Mouse (Mus musculus): ENCODE results near the gene Aplf. TPM values are rescaled to one million over a fixed set of nuclear protein-coding genes. Genes with fewer than 3 reads are reported as not detected.

Gene Aplf
- polyA plus RNA-seq, 1 experiment from 2014 or later, result 7.1 TPM

GRCm38 (mm10) chr6:87680418-87680817 lies 8.4 kb upstream of the Aplf start:
- TF ChIP-seq CTCF (IDR thresholded peaks at IDR 0.05; ENCODE audit: low read depth) (no peak), EP300 (IDR thresholded peaks at IDR 0.05; ENCODE audit: low read depth) (no peak)
- Histone ChIP-seq H3K27me3 (ENCODE audit: insufficient read depth, low read length) (no peaks in the 10 kb centered on the region), H3K36me3 (replicated peaks; ENCODE audit: insufficient read depth, low read length) (no peaks in the 10 kb centered on the region), H3K4me3 (ENCODE audit: low read depth, low read length) (no peak overlapping the region), H3K4me2 (ENCODE audit: low read depth, low read length) (no peak overlapping the region), H3K9ac (replicated peaks) (no peak overlapping the region), H3K9me3 (ENCODE audit: low read length) (no peaks in the 10 kb centered on the region), H3K4me1 (ENCODE audit: insufficient read depth) (no peaks in the 10 kb centered on the region), H3K27ac (ENCODE audit: low read depth) (no peak overlapping the region)
- ATAC-seq (no peak), DNase-seq (no peak)
- WGBS (ENCODE audit: insufficient replicate concordance), result 76% methylated on average over 3 of the region's 3 CpGs

- ATAC-seq, result no peak
- Histone ChIP-seq H3K27ac (ENCODE audit: low read depth) (peak overlapping the region; percentile 45; the same call in 1 of the 2 replicates), H3K27me3 (ENCODE audit: insufficient read depth, low read length) (no peaks in the 10 kb centered on the region), H3K9me3 (ENCODE audit: low read length) (no peaks in the 10 kb centered on the region), H3K9ac (replicated peaks) (peak overlapping the region; percentile 50), H3K4me3 (ENCODE audit: low read depth, low read length) (peak overlapping the region; percentile 76; the same call in 1 of the 2 replicates), H3K4me2 (ENCODE audit: low read depth, low read length) (peak overlapping the region; percentile 88), H3K36me3 (replicated peaks; ENCODE audit: insufficient read depth, low read length) (no peaks in the 10 kb centered on the region), H3K4me1 (ENCODE audit: insufficient read depth) (peaks cover 10% of the 10 kb centered on the region)
- no peak for DNase-seq
- WGBS (ENCODE audit: insufficient replicate concordance), result 42% methylated on average over 4 of the region's 4 CpGs
- no peak for TF ChIP-seq CTCF (IDR thresholded peaks at IDR 0.05; ENCODE audit: low read depth)
- TF ChIP-seq EP300 (IDR thresholded peaks at IDR 0.05; ENCODE audit: low read depth), result no peak
Observed at GRCm38 (mm10) chr6:87672661-87673060, 668 bp upstream of the Aplf start.

- peak overlapping the region; percentile 76 for H3K4me3 ChIP-seq (ENCODE audit: low read depth, low read length)
- peak overlapping the region; percentile 88 for H3K4me2 ChIP-seq (ENCODE audit: low read depth, low read length)
- ATAC-seq (no peak), DNase-seq (no peak)
- H3K27me3 ChIP-seq (ENCODE audit: insufficient read depth, low read length), result no peaks in the 10 kb centered on the region
- no peak for TF ChIP-seq CTCF (IDR thresholded peaks at IDR 0.05; ENCODE audit: low read depth)
- H3K9me3 ChIP-seq (ENCODE audit: low read length), result no peaks in the 10 kb centered on the region
- 4% methylated on average over 8 of the region's 8 CpGs for WGBS (ENCODE audit: insufficient replicate concordance)
- peak overlapping the region; percentile 70 for H3K9ac ChIP-seq (replicated peaks)
- peaks cover 13% of the 10 kb centered on the region for H3K4me1 ChIP-seq (ENCODE audit: insufficient read depth)
- peak overlapping the region; percentile 81 for H3K27ac ChIP-seq (ENCODE audit: low read depth)
- H3K36me3 ChIP-seq (replicated peaks; ENCODE audit: insufficient read depth, low read length), result no peaks in the 10 kb centered on the region
Observed at GRCm38 (mm10) chr6:87671353-87671752, 640 bp downstream of the Aplf start.

- DNase-seq (peak; percentile 67), ATAC-seq (no peak)
- WGBS (ENCODE audit: insufficient replicate concordance), result 36% methylated on average over 7 of the region's 7 CpGs
- H3K9me3 ChIP-seq (ENCODE audit: low read length), result no peaks in the 10 kb centered on the region
- no peaks in the 10 kb centered on the region; the same call in 1 of the 2 replicates for H3K36me3 ChIP-seq (replicated peaks; ENCODE audit: insufficient read depth, low read length)
- no peaks in the 10 kb centered on the region for H3K27me3 ChIP-seq (ENCODE audit: insufficient read depth, low read length)
- no peak overlapping the region for H3K9ac ChIP-seq (replicated peaks)
- peaks cover 13% of the 10 kb centered on the region for H3K4me1 ChIP-seq (ENCODE audit: insufficient read depth)
- H3K4me3 ChIP-seq (ENCODE audit: low read depth, low read length), result peak overlapping the region; percentile 76; the same call in 1 of the 2 replicates
- H3K4me2 ChIP-seq (ENCODE audit: low read depth, low read length), result peak overlapping the region; percentile 88
- no peak overlapping the region for H3K27ac ChIP-seq (ENCODE audit: low read depth)
- TF ChIP-seq CTCF (IDR thresholded peaks at IDR 0.05; ENCODE audit: low read depth) (peak; percentile 78), EP300 (IDR thresholded peaks at IDR 0.05; ENCODE audit: low read depth) (no peak; the same call in 1 of the 2 replicates)
Observed at GRCm38 (mm10) chr6:87669894-87670588, 2.0 kb downstream of the Aplf start.

- Histone ChIP-seq H3K36me3 (replicated peaks; ENCODE audit: insufficient read depth, low read length) (no peaks in the 10 kb centered on the region; the same call in 1 of the 2 replicates), H3K4me1 (ENCODE audit: insufficient read depth) (peaks cover 13% of the 10 kb centered on the region), H3K4me2 (ENCODE audit: low read depth, low read length) (peak overlapping the region; percentile 52), H3K4me3 (ENCODE audit: low read depth, low read length) (no peak overlapping the region), H3K27me3 (ENCODE audit: insufficient read depth, low read length) (no peaks in the 10 kb centered on the region), H3K27ac (ENCODE audit: low read depth) (peak overlapping the region; percentile 65), H3K9me3 (ENCODE audit: low read length) (no peaks in the 10 kb centered on the region), H3K9ac (replicated peaks) (no peak overlapping the region; the same call in 1 of the 2 replicates)
- TF ChIP-seq CTCF (IDR thresholded peaks at IDR 0.05; ENCODE audit: low read depth) (no peak), EP300 (IDR thresholded peaks at IDR 0.05; ENCODE audit: low read depth) (peak; percentile 80)
- WGBS (ENCODE audit: insufficient replicate concordance), result 72% methylated on average over 3 of the region's 3 CpGs
- DNase-seq (no peak), ATAC-seq (no peak)
Observed at GRCm38 (mm10) chr6:87668733-87669132, 3.3 kb downstream of the Aplf start.

GRCm38 (mm10) chr6:87667804-87668203 lies 4.2 kb downstream of the Aplf start:
- TF ChIP-seq CTCF (IDR thresholded peaks at IDR 0.05; ENCODE audit: low read depth) (no peak), EP300 (IDR thresholded peaks at IDR 0.05; ENCODE audit: low read depth) (no peak)
- WGBS (ENCODE audit: insufficient replicate concordance), result 74% methylated on average over 8 of the region's 8 CpGs
- ATAC-seq (no peak), DNase-seq (no peak)
- H3K4me3 ChIP-seq (ENCODE audit: low read depth, low read length), result no peak overlapping the region
- H3K36me3 ChIP-seq (replicated peaks; ENCODE audit: insufficient read depth, low read length), result no peaks in the 10 kb centered on the region; the same call in 1 of the 2 replicates
- no peaks in the 10 kb centered on the region for H3K27me3 ChIP-seq (ENCODE audit: insufficient read depth, low read length)
- H3K27ac ChIP-seq (ENCODE audit: low read depth), result no peak overlapping the region
- no peaks in the 10 kb centered on the region for H3K9me3 ChIP-seq (ENCODE audit: low read length)
- no peak overlapping the region for H3K9ac ChIP-seq (replicated peaks)
- H3K4me1 ChIP-seq (ENCODE audit: insufficient read depth), result peaks cover 11% of the 10 kb centered on the region
- H3K4me2 ChIP-seq (ENCODE audit: low read depth, low read length), result peak overlapping the region; percentile 52

Data from liver, postnatal 0 days (tissue).